Mouse (Mus musculus): ENCODE measurements around the gene Lmnb2.

DNA sequence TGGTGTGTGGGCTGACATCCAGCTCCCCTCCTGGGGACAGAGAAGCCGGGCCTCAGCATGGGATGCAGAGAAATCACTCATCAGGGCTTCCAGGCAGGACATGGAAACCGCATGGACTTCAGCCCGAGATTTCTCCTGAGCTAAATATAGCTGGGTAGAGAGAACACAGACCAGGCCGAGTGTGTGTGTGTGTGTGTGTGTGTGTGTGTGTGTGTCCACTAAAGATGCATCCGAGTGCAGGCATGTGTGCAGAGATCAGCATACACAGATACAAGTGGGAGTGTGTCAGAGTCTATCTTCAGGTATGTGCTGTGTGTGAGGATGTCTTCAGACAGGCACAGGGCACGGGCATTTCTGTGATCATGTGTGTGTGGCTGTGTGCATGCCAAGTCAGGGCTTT is 36.8 kb upstream of the Lmnb2 start:
- TF ChIP-seq FLI1 (IDR thresholded peaks at IDR 0.05; ENCODE audit: low read length) (no peak), GATA1 (IDR thresholded peaks at IDR 0.05; ENCODE audit: borderline replicate concordance, low read length) (no peak)

Measured in megakaryocyte, embryonic 14.5 days (primary cell).